Mouse (Mus musculus) testis, adult 10 weeks (tissue): ENCODE data around the gene Vmn1r185. TPM values are rescaled to one million over a fixed set of nuclear protein-coding genes. Genes with fewer than 3 reads are reported as not detected.

Source experiments
- polyA plus RNA-seq: library from polyadenylated mRNA; stranded (reverse); fragments of 350-450 nt; fragmentation: Illumina TruSeq; extraction: RNeasy Lipid Tissue Mini Kit (QIAGEN cat#74804); gene quantifications from one replicate; pipeline ENCODE4 v1.2.3, GENCODE M21; 2014; ENCODE audit warnings: low read depth, low replicate concordance

The Vmn1r185 gene
- 0.43 TPM for polyA plus RNA-seq

GRCm38 (mm10) chr7:26618364-26618763 lies at the start of gene Vmn1r185:
TSS of gene Vmn1r185 (minus strand) at chr7:26618464.

Other genes starting within 250 kb of the Vmn1r185 start
- not detected for gene Nlrp9c, start 214.8 kb downstream of the Vmn1r185 start, polyA plus RNA-seq
- 0.10 TPM for gene Nlrp4a, start 183.4 kb downstream of the Vmn1r185 start, polyA plus RNA-seq
- not detected for gene Nlrp9a, start 83.4 kb downstream of the Vmn1r185 start, polyA plus RNA-seq
- 0.18 TPM for gene Cyp2b23, start 68.0 kb upstream of the Vmn1r185 start, polyA plus RNA-seq
- 1.9 TPM for gene Cyp2b19, start 138.7 kb upstream of the Vmn1r185 start, polyA plus RNA-seq
- not detected for gene Cyp2g1, start 190.4 kb upstream of the Vmn1r185 start, polyA plus RNA-seq
- not detected for gene Cyp2a5, start 216.8 kb upstream of the Vmn1r185 start, polyA plus RNA-seq